Mouse (Mus musculus): Measurements from ENCODE around the gene Haus6. TPM values are rescaled to one million over a fixed set of nuclear protein-coding genes. Genes with fewer than 3 reads are reported as not detected.

Haus6 gene
- polyA plus RNA-seq, 1 experiment from 2014 or later, result 11.5 TPM

DNA sequence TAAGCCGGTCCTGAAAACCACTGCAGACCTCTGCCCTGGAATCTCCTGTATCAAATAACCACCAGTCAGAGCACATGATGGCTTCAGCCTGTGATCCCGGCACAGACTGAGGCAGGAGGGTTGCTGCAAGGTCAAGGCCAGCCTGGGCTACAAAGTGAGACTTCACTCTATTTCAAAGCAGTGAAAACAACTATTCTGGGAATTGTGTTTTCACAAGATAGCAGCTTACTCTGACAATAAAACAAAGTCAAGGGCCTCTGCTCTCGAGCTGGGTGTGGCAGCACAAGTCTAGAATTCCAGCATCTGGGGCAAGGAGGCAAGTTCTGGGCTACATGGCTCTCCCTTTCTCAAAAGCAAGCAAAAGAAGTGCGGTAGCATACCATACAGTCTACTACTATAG, 52.8 kb downstream of the Haus6 start:
- ATAC-seq, result no peak
- Histone ChIP-seq H3K9me3 (no peaks in the 10 kb centered on the region), H3K27ac (no peak overlapping the region), H3K36me3 (no peaks in the 10 kb centered on the region), H3K4me3 (replicated peaks) (no peak overlapping the region), H3K4me1 (replicated peaks) (no peaks in the 10 kb centered on the region), H3K27me3 (no peaks in the 10 kb centered on the region), H3K4me2 (replicated peaks) (no peak overlapping the region), H3K9ac (replicated peaks) (no peak overlapping the region)
- 81% methylated on average over 4 of the region's 4 CpGs for WGBS

DNA sequence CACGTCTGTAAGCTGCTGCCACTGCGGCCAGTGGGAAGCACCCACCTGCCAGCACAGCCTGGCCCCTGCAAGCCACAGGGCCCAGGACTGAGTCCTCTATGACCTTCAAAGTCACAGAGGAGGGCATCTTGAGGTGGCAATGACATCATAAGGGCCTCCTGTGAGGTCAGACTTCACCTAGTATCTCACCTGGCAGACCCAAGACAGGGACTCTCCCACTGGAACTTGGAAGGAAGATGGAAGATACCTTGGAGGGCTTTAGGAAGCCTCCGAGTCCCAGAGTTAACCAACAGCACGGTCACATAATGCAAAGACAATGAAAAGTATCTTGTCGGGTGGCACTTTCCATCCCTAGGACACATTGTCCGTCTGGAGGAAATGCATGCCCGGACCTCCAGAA, 53.6 kb downstream of the Haus6 start, which contains the start of gene Saxo1:
Gene Saxo1 (minus strand): TSS at position 101 of the 400 bp plus-strand sequence.
- Histone ChIP-seq H3K9me3 (no peaks in the 10 kb centered on the region), H3K4me3 (replicated peaks) (no peak within 1 kb of the TSS), H3K36me3 (no peaks in the 10 kb centered on the region), H3K4me2 (replicated peaks) (no peak within 1 kb of the TSS), H3K27me3 (no peaks in the 10 kb centered on the region), H3K9ac (replicated peaks) (no peak within 1 kb of the TSS), H3K4me1 (replicated peaks) (no peaks in the 10 kb centered on the region), H3K27ac (no peak within 1 kb of the TSS)
- ATAC-seq, result no peak
- 92% methylated on average over 7 of the region's 7 CpGs for WGBS

DNA sequence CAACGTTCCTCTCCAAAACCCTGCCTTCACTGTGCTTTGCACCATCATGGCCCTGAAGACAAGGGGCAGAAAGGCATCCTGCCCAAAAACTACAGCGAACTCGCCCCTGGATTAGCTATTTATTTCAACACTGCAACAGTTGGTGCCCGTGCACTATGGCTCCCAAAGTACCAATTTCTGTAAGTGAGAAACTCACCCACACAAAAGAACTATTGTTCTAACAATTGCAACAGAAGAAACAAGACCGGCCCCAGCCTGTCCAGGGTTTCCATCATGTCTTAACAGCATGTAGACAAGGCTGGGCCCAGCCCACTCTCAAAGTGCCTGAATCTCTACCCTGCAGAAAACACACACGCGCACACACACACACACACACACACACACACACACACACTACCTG, 54.5 kb downstream of the Haus6 start:
- Histone ChIP-seq H3K4me1 (replicated peaks) (no peaks in the 10 kb centered on the region), H3K4me2 (replicated peaks) (no peak overlapping the region), H3K36me3 (no peaks in the 10 kb centered on the region), H3K4me3 (replicated peaks) (no peak overlapping the region), H3K9me3 (no peaks in the 10 kb centered on the region), H3K27me3 (no peaks in the 10 kb centered on the region), H3K9ac (replicated peaks) (no peak overlapping the region), H3K27ac (no peak overlapping the region)
- 79% methylated on average over 7 of the region's 7 CpGs for WGBS
- ATAC-seq, result no peak

DNA sequence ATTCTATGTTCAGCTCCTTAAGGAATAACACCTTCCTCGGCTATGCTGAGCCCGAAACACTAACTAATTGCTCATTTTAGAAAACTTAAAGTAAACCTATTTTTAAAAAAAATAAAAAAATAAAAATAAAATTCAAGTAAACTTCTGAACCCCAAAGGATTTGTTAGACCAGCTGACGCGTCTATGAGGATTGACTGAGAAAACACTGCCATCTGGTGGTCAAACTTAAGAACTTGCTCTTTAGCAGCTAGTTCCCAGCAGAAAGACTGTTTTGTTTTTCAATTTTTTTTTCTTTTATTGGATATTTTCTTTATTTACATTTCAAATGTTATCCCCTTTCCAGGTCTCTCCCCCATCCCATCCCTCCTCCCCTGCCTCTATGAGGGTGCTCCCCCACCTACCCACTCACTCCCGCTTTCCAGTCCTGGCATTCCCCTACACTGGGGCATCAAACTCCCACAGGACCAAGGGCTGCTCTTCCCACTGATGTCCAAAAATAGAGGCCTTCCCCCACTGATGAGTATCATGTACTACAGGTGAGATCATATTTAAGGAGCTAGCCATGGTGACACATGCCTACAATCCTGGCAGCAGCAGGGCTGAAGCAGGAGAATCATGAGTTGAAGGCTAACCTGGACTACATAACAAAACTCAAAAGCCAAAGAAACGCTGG, 56.7 kb downstream of the Haus6 start:
- H3K9ac ChIP-seq (replicated peaks), result no peak overlapping the region
- H3K9me3 ChIP-seq, result no peaks in the 10 kb centered on the region
- H3K27me3 ChIP-seq, result no peaks in the 10 kb centered on the region
- peak; percentile 82 for ATAC-seq
- H3K27ac ChIP-seq, result no peak overlapping the region
- WGBS, result 28% methylated on average over 6 of the region's 6 CpGs
- H3K4me3 ChIP-seq (replicated peaks), result no peak overlapping the region
- H3K4me1 ChIP-seq (replicated peaks), result no peaks in the 10 kb centered on the region
- H3K4me2 ChIP-seq (replicated peaks), result no peak overlapping the region
- H3K36me3 ChIP-seq, result no peaks in the 10 kb centered on the region

DNA sequence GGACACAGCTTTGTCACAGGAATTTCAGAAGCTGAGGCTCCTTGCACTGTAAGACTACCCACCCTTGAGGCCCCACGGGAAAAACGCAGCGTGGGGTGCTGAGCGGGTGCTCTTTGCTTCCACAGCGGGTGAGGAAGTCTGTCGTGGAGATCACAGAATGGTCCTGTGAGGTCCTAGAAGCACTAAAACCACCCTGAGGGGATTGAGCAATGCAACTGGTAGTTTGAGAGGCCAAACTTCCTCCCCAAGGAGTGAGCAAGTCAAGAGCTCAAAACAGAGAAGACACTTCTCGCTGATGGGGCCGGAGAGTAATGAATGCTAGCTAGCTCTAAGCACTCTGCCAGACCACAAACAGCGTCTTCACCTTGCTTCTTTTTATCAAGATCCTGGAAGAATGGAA, 63.5 kb downstream of the Haus6 start:
- Histone ChIP-seq H3K9ac (replicated peaks) (no peak overlapping the region), H3K4me3 (replicated peaks) (no peak overlapping the region), H3K36me3 (no peaks in the 10 kb centered on the region), H3K4me1 (replicated peaks) (no peaks in the 10 kb centered on the region), H3K27me3 (no peaks in the 10 kb centered on the region), H3K9me3 (no peaks in the 10 kb centered on the region), H3K27ac (no peak overlapping the region), H3K4me2 (replicated peaks) (no peak overlapping the region)
- ATAC-seq, result no peak
- 87% methylated on average over 9 of the region's 9 CpGs for WGBS

DNA sequence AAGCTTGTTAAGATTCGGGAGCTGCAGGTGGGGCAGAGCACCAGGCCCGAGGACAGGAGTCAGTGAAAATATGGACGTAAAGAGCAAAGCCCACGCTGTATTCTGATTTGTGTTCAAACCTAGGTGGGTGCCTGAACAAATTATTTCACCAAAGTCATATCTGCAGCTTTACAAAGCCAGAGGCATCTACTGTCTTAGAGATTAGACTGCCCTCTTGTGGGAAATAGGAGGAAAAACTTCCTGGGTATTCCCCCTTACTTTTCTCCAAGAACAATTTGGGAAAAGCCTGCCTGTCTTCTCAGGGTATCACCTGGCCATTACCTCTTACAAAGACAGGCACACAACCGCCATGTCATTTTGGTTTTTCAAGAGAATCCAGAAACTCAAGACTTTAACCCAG, 66.2 kb downstream of the Haus6 start:
- no peak overlapping the region for H3K4me2 ChIP-seq (replicated peaks)
- H3K27me3 ChIP-seq, result no peaks in the 10 kb centered on the region
- ATAC-seq, result 0 out of 2 replicates have a peak, but pooled peaks have one; percentile 34
- no peaks in the 10 kb centered on the region for H3K4me1 ChIP-seq (replicated peaks)
- WGBS, result 65% methylated on average over 5 of the region's 5 CpGs
- no peak overlapping the region for H3K27ac ChIP-seq
- no peak overlapping the region for H3K4me3 ChIP-seq (replicated peaks)
- no peak overlapping the region for H3K9ac ChIP-seq (replicated peaks)
- H3K9me3 ChIP-seq, result no peaks in the 10 kb centered on the region
- no peaks in the 10 kb centered on the region for H3K36me3 ChIP-seq

DNA sequence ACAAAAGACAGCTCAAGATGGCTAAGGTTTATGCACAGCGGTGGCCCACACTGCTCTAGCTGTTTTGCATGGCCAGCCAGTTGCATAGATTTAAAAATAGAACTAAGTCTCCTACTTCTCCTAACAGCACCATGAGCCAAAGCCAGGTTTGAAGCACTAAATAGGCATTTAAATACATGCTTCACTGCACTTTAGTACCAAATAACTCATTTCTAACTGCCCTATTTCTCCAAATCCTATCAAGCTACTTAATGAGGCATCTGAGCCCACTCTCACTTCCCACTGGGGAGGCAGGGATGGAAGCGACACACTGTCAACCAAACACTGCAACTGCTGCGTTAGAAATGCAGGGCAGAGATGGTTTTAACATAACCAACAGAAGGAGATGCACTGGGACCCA, 67.9 kb downstream of the Haus6 start:
- no peaks in the 10 kb centered on the region for H3K4me1 ChIP-seq (replicated peaks)
- no peak overlapping the region for H3K9ac ChIP-seq (replicated peaks)
- no peaks in the 10 kb centered on the region for H3K27me3 ChIP-seq
- no peak overlapping the region for H3K4me2 ChIP-seq (replicated peaks)
- H3K9me3 ChIP-seq, result no peaks in the 10 kb centered on the region
- H3K27ac ChIP-seq, result no peak overlapping the region
- 62% methylated on average over 3 of the region's 3 CpGs for WGBS
- no peak for ATAC-seq
- H3K4me3 ChIP-seq (replicated peaks), result no peak overlapping the region
- H3K36me3 ChIP-seq, result no peaks in the 10 kb centered on the region

DNA sequence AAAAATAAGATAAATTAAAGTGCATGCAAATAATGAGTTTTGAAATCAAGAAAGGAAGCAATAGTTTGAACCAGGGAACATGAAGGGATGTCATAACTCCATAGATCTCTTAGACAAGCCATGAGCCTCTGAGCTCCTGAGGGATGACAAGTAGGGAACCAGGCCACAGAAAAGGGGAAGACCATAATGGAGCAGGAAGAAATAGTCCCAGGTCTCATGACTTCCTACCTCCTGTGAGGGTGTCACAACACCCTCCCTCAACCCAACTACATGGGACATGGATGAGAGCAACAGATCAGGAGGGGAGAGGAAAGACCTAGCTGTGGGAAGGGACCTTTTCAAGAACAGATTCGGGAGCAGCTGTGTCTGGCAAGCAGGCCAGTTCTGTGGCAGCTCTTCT, 70.3 kb downstream of the Haus6 start:
- H3K36me3 ChIP-seq, result no peaks in the 10 kb centered on the region
- no peak overlapping the region for H3K4me3 ChIP-seq (replicated peaks)
- WGBS, result 81% methylated on average over 1 of the region's 1 CpGs
- ATAC-seq, result no peak
- H3K9ac ChIP-seq (replicated peaks), result no peak overlapping the region
- no peak overlapping the region for H3K27ac ChIP-seq
- H3K27me3 ChIP-seq, result no peaks in the 10 kb centered on the region
- no peaks in the 10 kb centered on the region for H3K4me1 ChIP-seq (replicated peaks)
- H3K9me3 ChIP-seq, result no peaks in the 10 kb centered on the region
- no peak overlapping the region for H3K4me2 ChIP-seq (replicated peaks)

DNA sequence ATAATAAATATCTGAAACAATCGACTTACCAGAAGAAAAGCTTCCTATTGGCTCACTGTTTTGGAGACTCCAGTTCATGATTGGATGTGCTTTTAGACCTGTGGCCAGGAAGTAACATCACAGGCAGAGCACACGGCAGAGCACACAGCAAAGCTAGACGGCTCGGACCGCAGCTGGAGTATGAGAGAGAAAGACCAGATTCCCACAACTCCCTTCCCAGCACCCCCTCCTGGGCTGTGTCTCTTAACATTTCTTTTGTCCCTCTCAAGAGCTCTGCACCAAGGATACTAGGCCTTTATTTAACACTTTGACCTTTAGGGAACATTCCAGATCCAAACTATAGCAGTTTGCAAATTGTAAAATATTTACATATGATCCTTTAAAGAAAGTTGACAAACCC, 72.9 kb downstream of the Haus6 start:
- H3K4me2 ChIP-seq (replicated peaks), result no peak overlapping the region
- H3K36me3 ChIP-seq, result no peaks in the 10 kb centered on the region
- H3K9me3 ChIP-seq, result no peaks in the 10 kb centered on the region
- ATAC-seq, result no peak
- no peaks in the 10 kb centered on the region for H3K27me3 ChIP-seq
- WGBS, result 93% methylated on average over 5 of the region's 5 CpGs
- H3K4me1 ChIP-seq (replicated peaks), result no peaks in the 10 kb centered on the region
- H3K27ac ChIP-seq, result no peak overlapping the region
- H3K4me3 ChIP-seq (replicated peaks), result no peak overlapping the region
- no peak overlapping the region for H3K9ac ChIP-seq (replicated peaks)

DNA sequence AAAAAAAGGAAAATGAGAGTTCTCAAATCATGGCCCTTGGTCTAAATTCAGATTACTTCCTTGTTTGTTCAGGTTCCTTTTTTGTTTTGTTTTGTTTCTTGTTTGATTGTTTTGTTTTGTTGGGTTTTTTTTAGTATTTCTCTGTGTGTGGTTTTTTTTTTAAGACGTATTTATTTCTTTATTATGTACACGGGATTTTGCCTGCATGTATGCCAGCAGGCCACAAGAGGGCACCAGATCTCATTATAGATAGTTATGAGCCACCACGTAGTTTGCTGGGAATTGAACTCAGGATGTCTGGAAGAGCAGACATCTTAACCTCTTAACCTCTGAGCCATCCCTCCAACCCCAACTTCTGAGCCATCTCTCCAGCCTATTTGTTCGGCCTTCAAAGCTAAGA, 73.9 kb downstream of the Haus6 start:
- ATAC-seq, result no peak
- WGBS, result 48% methylated on average over 4 of the region's 4 CpGs
- Histone ChIP-seq H3K4me2 (replicated peaks) (no peak overlapping the region), H3K9me3 (no peaks in the 10 kb centered on the region), H3K4me1 (replicated peaks) (no peaks in the 10 kb centered on the region), H3K27me3 (no peaks in the 10 kb centered on the region), H3K4me3 (replicated peaks) (no peak overlapping the region), H3K9ac (replicated peaks) (no peak overlapping the region), H3K27ac (no peak overlapping the region), H3K36me3 (no peaks in the 10 kb centered on the region)

DNA sequence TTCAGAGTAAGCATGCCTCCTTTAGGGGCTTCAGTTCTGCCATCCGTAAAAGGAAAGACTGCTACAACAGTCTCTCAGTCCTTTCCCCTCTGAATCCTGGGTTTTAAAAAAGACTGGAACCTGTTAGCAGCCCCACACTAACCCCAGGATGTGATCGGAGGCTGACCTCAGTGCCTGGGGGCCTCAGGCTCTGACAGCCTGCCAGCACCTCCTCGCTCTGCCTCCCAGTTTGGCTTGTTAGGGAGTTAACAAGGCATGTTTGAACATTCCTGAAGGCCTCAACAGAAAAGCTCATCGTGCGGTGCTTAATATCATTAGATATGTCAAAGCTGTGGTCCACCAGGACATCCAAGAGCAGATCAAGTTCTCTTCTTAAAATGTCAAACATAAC, 77.8 kb downstream of the Haus6 start:
- no peaks in the 10 kb centered on the region for H3K4me1 ChIP-seq (replicated peaks)

DNA sequence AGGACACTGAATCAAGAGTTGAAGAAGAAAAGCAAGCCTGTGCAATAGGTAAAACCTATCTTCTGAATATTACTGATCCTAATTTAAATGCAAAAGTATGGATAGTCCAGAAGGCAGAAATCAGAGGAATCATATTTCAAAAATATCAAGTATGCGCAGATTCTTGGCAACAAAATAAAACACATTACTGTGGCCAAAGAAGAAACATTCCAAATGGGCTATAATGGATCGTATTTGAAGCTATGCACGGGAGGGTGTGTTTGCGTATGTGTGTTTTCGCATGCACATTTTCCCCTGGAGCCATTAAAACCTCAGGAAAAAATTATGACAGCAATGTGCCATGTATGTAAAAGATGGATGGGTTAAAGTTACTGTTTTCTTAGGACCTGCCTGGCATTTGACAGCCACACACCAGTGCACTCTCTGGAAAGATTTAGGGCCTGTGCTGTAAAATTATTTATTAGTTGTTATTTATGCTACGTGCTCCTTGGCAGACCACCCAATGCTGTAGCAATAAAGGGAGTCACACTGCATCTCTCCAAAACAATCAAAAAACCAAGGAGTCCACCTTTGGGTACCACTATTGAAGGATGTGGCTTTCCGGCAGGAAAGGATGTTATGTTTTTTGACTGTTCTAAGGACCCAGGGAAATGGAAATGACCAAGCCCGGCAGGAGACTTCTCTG, 78.3 kb downstream of the Haus6 start:
- 92% methylated on average over 8 of the region's 8 CpGs for WGBS
- H3K27me3 ChIP-seq, result no peaks in the 10 kb centered on the region
- H3K9ac ChIP-seq (replicated peaks), result no peak overlapping the region
- no peak for ATAC-seq
- no peaks in the 10 kb centered on the region for H3K36me3 ChIP-seq
- H3K4me1 ChIP-seq (replicated peaks), result no peaks in the 10 kb centered on the region
- no peak overlapping the region for H3K4me3 ChIP-seq (replicated peaks)
- H3K27ac ChIP-seq, result no peak overlapping the region
- no peaks in the 10 kb centered on the region for H3K9me3 ChIP-seq
- no peak overlapping the region for H3K4me2 ChIP-seq (replicated peaks)

More for the DNA sequence above, 77.8 kb downstream of the Haus6 start:
- H3K36me3 ChIP-seq, result no peaks in the 10 kb centered on the region
- no peak overlapping the region for H3K27ac ChIP-seq
- no peak overlapping the region for H3K4me3 ChIP-seq (replicated peaks)
- H3K9me3 ChIP-seq, result no peaks in the 10 kb centered on the region
- H3K27me3 ChIP-seq, result no peaks in the 10 kb centered on the region
- WGBS, result 74% methylated on average over 5 of the region's 5 CpGs
- no peak for ATAC-seq
- H3K9ac ChIP-seq (replicated peaks), result no peak overlapping the region
- H3K4me2 ChIP-seq (replicated peaks), result no peak overlapping the region

DNA sequence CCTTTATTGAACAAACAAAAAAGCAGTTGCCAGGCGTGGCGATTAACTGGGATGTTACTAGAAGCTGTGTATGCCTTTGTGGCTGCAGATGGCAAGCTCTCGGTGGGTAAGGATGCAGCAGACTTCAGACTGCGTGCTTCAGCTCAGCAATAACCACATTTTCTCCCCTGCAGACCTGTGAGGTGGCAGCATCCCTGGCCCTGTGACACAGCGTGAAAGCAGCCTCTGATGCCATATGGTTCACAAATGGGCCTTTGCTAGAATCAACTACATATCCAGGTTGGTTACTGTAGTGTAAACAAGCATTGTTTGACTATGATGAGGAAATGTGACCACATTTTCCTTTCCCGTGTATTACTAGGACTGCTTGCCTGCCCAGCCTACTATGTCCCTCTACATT, 82.7 kb downstream of the Haus6 start:
- H3K36me3 ChIP-seq, result no peaks in the 10 kb centered on the region
- H3K4me3 ChIP-seq (replicated peaks), result no peak overlapping the region
- no peaks in the 10 kb centered on the region for H3K27me3 ChIP-seq
- 76% methylated on average over 6 of the region's 6 CpGs for WGBS
- no peak overlapping the region for H3K27ac ChIP-seq
- H3K9me3 ChIP-seq, result no peaks in the 10 kb centered on the region
- no peaks in the 10 kb centered on the region for H3K4me1 ChIP-seq (replicated peaks)
- H3K9ac ChIP-seq (replicated peaks), result no peak overlapping the region
- H3K4me2 ChIP-seq (replicated peaks), result no peak overlapping the region
- ATAC-seq, result no peak
